Mouse (Mus musculus) limb, embryonic 11.5 days (tissue): ENCODE results near the gene Dph5. TPM values are rescaled to one million over a fixed set of nuclear protein-coding genes. Genes with fewer than 3 reads are reported as not detected.

Source experiments
- ATAC-seq: fragments of 200-750 bp; cut with Nextera tagmentation; 2 replicates; pipeline ENCODE4 v1.8.0; 2017; ENCODE audit warnings: low read depth; ENCODE audit not compliant: insufficient number of reproducible peaks, low FRiP score, low TSS enrichment
- DNase-seq: peaks from one replicate; pipeline ENCODE4 v3.0.0-alpha.2; 2015; ENCODE audit warnings: low spot score
- H3K27ac ChIP-seq: fragments of 300-500 bp; sonication (generic); replicated peaks from 2 replicates; pipeline ENCODE4 v1.5.1; 2014; ENCODE audit warnings: low read depth, mild to moderate bottlenecking, low read length
- H3K27me3 ChIP-seq: fragments of 300-500 bp; sonication (generic); 2 replicates; pipeline ENCODE4 v1.6.1; 2014; ENCODE audit warnings: mild to moderate bottlenecking, low read length, mixed read lengths; ENCODE audit not compliant: control insufficient read depth, insufficient read depth
- H3K36me3 ChIP-seq: fragments of 300-500 bp; sonication (generic); 2 replicates; pipeline ENCODE4 v1.6.1; 2014; ENCODE audit warnings: mild to moderate bottlenecking, low read length, moderate library complexity, mixed read lengths; ENCODE audit not compliant: control insufficient read depth, insufficient read depth
- H3K4me1 ChIP-seq: fragments of 300-500 bp; sonication (generic); 2 replicates; pipeline ENCODE4 v1.6.1; 2014; ENCODE audit warnings: low read length, mixed read lengths; ENCODE audit not compliant: control insufficient read depth, insufficient read depth
- H3K4me2 ChIP-seq: fragments of 300-500 bp; sonication (generic); 2 replicates; pipeline ENCODE4 v1.6.1; 2014; ENCODE audit warnings: low read depth, mild to moderate bottlenecking, moderate library complexity; ENCODE audit not compliant: severe bottlenecking
- H3K4me3 ChIP-seq: fragments of 300-500 bp; sonication (generic); 2 replicates; pipeline ENCODE4 v1.5.1; 2014; ENCODE audit warnings: low read depth, low read length
- H3K9ac ChIP-seq: fragments of 300-500 bp; sonication (generic); 2 replicates; pipeline ENCODE4 v1.6.1; 2014; ENCODE audit warnings: mild to moderate bottlenecking, low read length
- H3K9me3 ChIP-seq: fragments of 300-500 bp; sonication (generic); 2 replicates; pipeline ENCODE4 v1.6.1; 2016; ENCODE audit warnings: low read length; ENCODE audit not compliant: control insufficient read depth
- WGBS: fragments of 180-500 bp; shearing (Covaris S2); extraction: QIAGEN DNeasy Blood & Tissue Kit; methylation state at CpG from one replicate; pipeline ENCODE4 v1.1.7; 2014; 5-methylcytosine and 5-hydroxymethylcytosine counted together
- microRNA-seq: library from miRNA; unstranded; fragments of <30 nt; microRNA quantifications from one replicate; pipeline ENCODE4, GENCODE M21; 2016
- polyA plus RNA-seq: library from polyadenylated mRNA; unstranded; fragments of >200 nt; fragmentation: Nextera tagmentation; extraction: Ambion mirVana; gene quantifications from 2 replicates; pipeline ENCODE4 v1.2.1, GENCODE M21; 2014

The Dph5 gene
- polyA plus RNA-seq, 1 experiment from 2014 or later = 23.7 TPM

- 91% methylated on average over 20 of the region's 20 CpGs for WGBS
- H3K27ac ChIP-seq = no peak overlapping the region
- H3K4me2 ChIP-seq = no peak overlapping the region
- H3K9me3 ChIP-seq = no peaks in the 10 kb centered on the region
- DNase-seq = no peak
- peaks cover 3% of the 10 kb centered on the region; the same call in 1 of the 2 replicates for H3K36me3 ChIP-seq
- H3K4me3 ChIP-seq = no peak overlapping the region
- H3K9ac ChIP-seq = no peak overlapping the region
- H3K27me3 ChIP-seq = no peaks in the 10 kb centered on the region
- ATAC-seq = no peak
- H3K4me1 ChIP-seq = no peaks in the 10 kb centered on the region
Observed at GRCm38 (mm10) chr3:115971045-115971785, 83.6 kb downstream of the Dph5 start.

GRCm38 (mm10) chr3:115971891-115972646 lies 84.4 kb downstream of the Dph5 start:
- H3K9ac ChIP-seq = no peak overlapping the region
- no peaks in the 10 kb centered on the region for H3K9me3 ChIP-seq
- ATAC-seq (no peak), DNase-seq (no peak)
- no peak overlapping the region for H3K4me2 ChIP-seq
- no peaks in the 10 kb centered on the region for H3K27me3 ChIP-seq
- 94% methylated on average over 14 of the region's 14 CpGs for WGBS
- peaks cover 4% of the 10 kb centered on the region; the same call in 1 of the 2 replicates for H3K36me3 ChIP-seq
- H3K4me3 ChIP-seq = no peak overlapping the region
- H3K4me1 ChIP-seq = no peaks in the 10 kb centered on the region
- H3K27ac ChIP-seq = no peak overlapping the region

- no peak overlapping the region for H3K9ac ChIP-seq
- H3K4me3 ChIP-seq = no peak overlapping the region
- no peaks in the 10 kb centered on the region for H3K9me3 ChIP-seq
- 96% methylated on average over 6 of the region's 6 CpGs for WGBS
- no peaks in the 10 kb centered on the region for H3K27me3 ChIP-seq
- H3K27ac ChIP-seq = no peak overlapping the region
- H3K4me1 ChIP-seq = no peaks in the 10 kb centered on the region
- H3K36me3 ChIP-seq = peaks cover 4% of the 10 kb centered on the region; the same call in 1 of the 2 replicates
- H3K4me2 ChIP-seq = no peak overlapping the region
- DNase-seq = no peak
- ATAC-seq = no peak
Observed at GRCm38 (mm10) chr3:115974228-115974627, 86.6 kb downstream of the Dph5 start.

GRCm38 (mm10) chr3:115974995-115975394 lies 87.4 kb downstream of the Dph5 start:
- 92% methylated on average over 10 of the region's 10 CpGs for WGBS
- no peak overlapping the region for H3K4me3 ChIP-seq
- no peak for ATAC-seq

GRCm38 (mm10) chr3:115979000-115979399 lies 91.4 kb downstream of the Dph5 start:
- H3K27ac ChIP-seq = no peak overlapping the region
- no peak for ATAC-seq
- 30% methylated on average over 1 of the region's 1 CpGs for WGBS
- H3K4me3 ChIP-seq = no peak overlapping the region
- no peak overlapping the region for H3K4me2 ChIP-seq
- DNase-seq = no peak
- no peaks in the 10 kb centered on the region for H3K27me3 ChIP-seq
- peaks cover 4% of the 10 kb centered on the region; the same call in 1 of the 2 replicates for H3K36me3 ChIP-seq
- H3K9ac ChIP-seq = no peak overlapping the region
- no peaks in the 10 kb centered on the region for H3K9me3 ChIP-seq
- H3K4me1 ChIP-seq = no peaks in the 10 kb centered on the region

More at GRCm38 (mm10) chr3:115974995-115975394, 87.4 kb downstream of the Dph5 start:
- no peak overlapping the region for H3K27ac ChIP-seq
- H3K4me1 ChIP-seq = no peaks in the 10 kb centered on the region
- no peak overlapping the region for H3K9ac ChIP-seq
- H3K4me2 ChIP-seq = no peak overlapping the region
- no peaks in the 10 kb centered on the region for H3K9me3 ChIP-seq
- H3K36me3 ChIP-seq = peaks cover 4% of the 10 kb centered on the region; the same call in 1 of the 2 replicates
- DNase-seq = no peak
- H3K27me3 ChIP-seq = no peaks in the 10 kb centered on the region

GRCm38 (mm10) chr3:115983217-115983616 lies 95.6 kb downstream of the Dph5 start:
- 97% methylated on average over 8 of the region's 8 CpGs for WGBS
- H3K4me2 ChIP-seq = no peak overlapping the region
- H3K9me3 ChIP-seq = no peaks in the 10 kb centered on the region
- H3K9ac ChIP-seq = no peak overlapping the region
- no peaks in the 10 kb centered on the region for H3K4me1 ChIP-seq
- H3K36me3 ChIP-seq = peaks cover 8% of the 10 kb centered on the region; the same call in 1 of the 2 replicates
- ATAC-seq (no peak), DNase-seq (no peak)
- H3K27me3 ChIP-seq = no peaks in the 10 kb centered on the region
- H3K27ac ChIP-seq = no peak overlapping the region
- no peak overlapping the region for H3K4me3 ChIP-seq

Small RNA genes within 50 kb of the gene (microRNA-seq; reads per million reads assigned to microRNA genes)
- gene Mir669n = not detected

Other genes starting within 250 kb of the Dph5 start
- 12.0 and 12.2 TPM in 2 replicates for gene S1pr1, start 172.8 kb upstream of the Dph5 start, polyA plus RNA-seq
- gene Slc30a7, start 119.6 kb downstream of the Dph5 start, polyA plus RNA-seq = 31.6 and 35.5 TPM in 2 replicates
- 18.1 and 18.3 TPM in 2 replicates for gene Extl2, start 119.6 kb downstream of the Dph5 start, polyA plus RNA-seq
- 74.3 and 78.8 TPM in 2 replicates for gene Vcam1, start 241.9 kb downstream of the Dph5 start, polyA plus RNA-seq